Mouse (Mus musculus) left cerebral cortex, adult 9 months (tissue): ENCODE measurements around the gene Sp3.
"Not testable (repeated sequence)": the region's sequence is repeated elsewhere in the genome, so short reads cannot be mapped to it uniquely, and the experiment has no call there.

Experiments used
- DNase-seq, 2 experiments: peaks; one replicate each; pipeline ENCODE4 v3.0.0; 2022; ENCODE audit warnings: low spot score in 2 of 2

Sp3 gene

GRCm38 (mm10) chr2:72916170-72916569 lies 64.1 kb downstream of the Sp3 start:
- DNase-seq, result no peak

GRCm38 (mm10) chr2:72915245-72915930 lies 64.9 kb downstream of the Sp3 start:
- DNase-seq, result no peak

- no peak for DNase-seq
These were observed 66.8 kb downstream of the Sp3 start for GRCm38 (mm10) chr2:72913458-72913760.

GRCm38 (mm10) chr2:72912708-72913457 lies 67.4 kb downstream of the Sp3 start:
- no peak for DNase-seq

GRCm38 (mm10) chr2:72911527-72911926 lies 68.7 kb downstream of the Sp3 start:
- no peak for DNase-seq

- no peak for DNase-seq
These were observed 71.2 kb downstream of the Sp3 start for GRCm38 (mm10) chr2:72909046-72909445.

- DNase-seq, result no peak
These were observed 71.9 kb downstream of the Sp3 start for GRCm38 (mm10) chr2:72908191-72908910.

- DNase-seq, result no peak
These were observed 73.5 kb downstream of the Sp3 start for GRCm38 (mm10) chr2:72906745-72907144.

GRCm38 (mm10) chr2:72902816-72903680 lies 77.2 kb downstream of the Sp3 start:
- not testable (repeated sequence) for DNase-seq

- DNase-seq, result no peak
These were observed 81.4 kb downstream of the Sp3 start for GRCm38 (mm10) chr2:72898782-72899305.

- DNase-seq, result no peak
These were observed 82.0 kb downstream of the Sp3 start for GRCm38 (mm10) chr2:72898094-72898781.

- no peak for DNase-seq
These were observed 90.4 kb downstream of the Sp3 start for GRCm38 (mm10) chr2:72889806-72890205.
